ENCODE assay signal across 15 mouse cellular contexts in the genomic region with DNA sequence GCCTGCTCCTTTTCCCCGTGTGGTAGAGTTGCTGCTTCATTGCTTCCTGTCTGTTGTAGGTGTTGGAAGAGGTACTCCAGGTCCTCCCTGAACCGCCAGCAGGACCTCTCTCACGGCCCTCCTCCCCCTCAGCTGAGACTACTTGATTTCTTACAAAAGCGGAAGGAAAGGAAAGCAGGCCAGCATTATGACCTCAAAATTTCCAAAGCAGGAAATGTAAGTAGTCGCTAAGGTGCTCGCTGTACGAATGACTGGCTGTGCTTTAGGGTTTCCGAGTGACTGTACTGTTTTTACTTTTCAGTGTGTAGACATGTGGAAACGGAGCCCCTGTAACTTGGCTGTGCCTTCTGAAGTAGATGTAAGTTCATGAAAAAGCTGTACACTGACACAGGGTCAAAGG. TPM values are rescaled to one million over a fixed set of nuclear protein-coding genes. Genes with fewer than 3 reads are reported as not detected.
A peak's percentile ranks its signal among the peaks of the same experiment; 100 is the strongest.
DNase-seq lines count a peak whose midpoint lies in the region; ATAC-seq lines count a peak whose summit lies in the region.
"Had no signal": no experiment of that assay in that cellular context is flagged by ENCODE, and none has a peak within 500 bp of the region (broad histone marks: within the 10 kb centered on the region; RNA-seq: fewer than 3 reads in every experiment).

No protein-coding gene starts in this region.

- peak; percentile 94 for DNase-seq in heart, adult 11 months
- DNase-seq in heart, postnatal 4 days, result no peak
- peak; percentile 26 to 35 for DNase-seq in lung, adult 18-20 months
- DNase-seq in lung, postnatal 10 days, result no peak
- DNase-seq in naive thymus-derived CD4-positive, alpha-beta T cell, adult 2 months (ENCODE audit: low read depth), result peak; percentile 55
- no peak for DNase-seq in kidney, adult 8-10 months
- DNase-seq: cerebellum, adult 8-10 months had no signal

- peaks cover 84% of the 10 kb centered on the region for H3K36me3 ChIP-seq in forebrain, embryonic 13.5 days (ENCODE audit: poor library complexity, severe bottlenecking)

- H3K27me3 ChIP-seq in forebrain, embryonic 13.5 days, result no peaks in the 10 kb centered on the region
- H3K27me3 ChIP-seq: megakaryocyte, embryonic 14.5 days had no signal

- no peaks in the 10 kb centered on the region for H3K4me1 ChIP-seq in brown adipose tissue, adult 24 weeks (ENCODE audit: control insufficient read depth, insufficient read depth, insufficient read length, low read length)
- no peaks in the 10 kb centered on the region for H3K4me1 ChIP-seq in forebrain, embryonic 13.5 days
- H3K4me1 ChIP-seq: megakaryocyte, embryonic 14.5 days had no signal

- no peaks in the 10 kb centered on the region for H3K9me3 ChIP-seq in forebrain, embryonic 13.5 days (replicated peaks)
- H3K9me3 ChIP-seq: megakaryocyte, embryonic 14.5 days had no signal

- 91% methylated on average over 9 of the region's 9 CpGs for WGBS in forebrain, embryonic 13.5 days

- no peak for ATAC-seq in forebrain, embryonic 13.5 days

- 0 out of 2 replicates have a peak overlapping the region, but pooled peaks have one; percentile 8 for H3K27ac ChIP-seq in brown adipose tissue, adult 24 weeks (replicated peaks; ENCODE audit: low read depth, low read length)
- H3K27ac ChIP-seq in forebrain, embryonic 13.5 days, result no peak overlapping the region

- no peak overlapping the region for H3K9ac ChIP-seq in forebrain, embryonic 13.5 days

- no peak overlapping the region for H3K4me2 ChIP-seq in forebrain, embryonic 13.5 days

- H3K4me3 ChIP-seq in brown adipose tissue, adult 24 weeks (ENCODE audit: insufficient read depth, low read depth, low read length), result no peak overlapping the region
- no peak overlapping the region for H3K4me3 ChIP-seq in forebrain, embryonic 13.5 days
- H3K4me3 ChIP-seq: megakaryocyte, embryonic 14.5 days had no signal

RNA-seq across cellular contexts. Expression of a gene that starts 5.2 kb away (rescaled TPM):
- not detected for total RNA-seq in heart, postnatal 4 days (2021)
- not detected in 2 replicates for polyA plus RNA-seq in brown adipose tissue, adult 24 weeks (2012; ENCODE audit: insufficient read depth, insufficient read length, missing spikeins)
- 0.72 TPM in 1 of 2 replicates, not detected in the other for polyA plus RNA-seq in forebrain, embryonic 13.5 days (2015; fragmentation: Nextera tagmentation; extraction: Ambion mirVana)
- total RNA-seq: left cerebral cortex, adult 8-10 months; MEL had no signal
- polyA plus RNA-seq: brain, embryonic 14.5 days; frontal cortex, adult 2 months; limb, embryonic 14.5 days had no signal

RNA-seq across cellular contexts. Expression of a gene that starts 16.4 kb away (rescaled TPM):
- total RNA-seq in heart, postnatal 4 days (2021), result 10 to 100 TPM; 49.8 to 50.5 TPM
- 10.1 and 15.9 TPM in 2 replicates for polyA plus RNA-seq in brown adipose tissue, adult 24 weeks (2012; ENCODE audit: insufficient read depth, insufficient read length, missing spikeins)
- polyA plus RNA-seq in forebrain, embryonic 13.5 days (2015; fragmentation: Nextera tagmentation; extraction: Ambion mirVana), result 98.1 and 100.0 TPM in 2 replicates

RNA-seq across cellular contexts. Expression of a gene that starts 26.2 kb away (rescaled TPM):
- total RNA-seq in heart, postnatal 4 days (2021), result 10 to 100 TPM; 40.3 to 44.7 TPM
- polyA plus RNA-seq in brown adipose tissue, adult 24 weeks (2012; ENCODE audit: insufficient read depth, insufficient read length, missing spikeins), result 13.6 and 25.7 TPM in 2 replicates
- polyA plus RNA-seq in forebrain, embryonic 13.5 days (2015; fragmentation: Nextera tagmentation; extraction: Ambion mirVana), result 117 and 121 TPM in 2 replicates

RNA-seq across cellular contexts. Expression of a gene that starts 26.4 kb away (rescaled TPM):
- 10 to 100 TPM; 19.2 to 24.0 TPM for total RNA-seq in heart, postnatal 4 days (2021)
- 35.8 and 41.1 TPM in 2 replicates for polyA plus RNA-seq in brown adipose tissue, adult 24 weeks (2012; ENCODE audit: insufficient read depth, insufficient read length, missing spikeins)
- polyA plus RNA-seq in forebrain, embryonic 13.5 days (2015; fragmentation: Nextera tagmentation; extraction: Ambion mirVana), result 44.7 and 45.4 TPM in 2 replicates

RNA-seq across cellular contexts. Expression of a gene that starts 46.4 kb away (rescaled TPM):
- total RNA-seq in heart, postnatal 4 days (2021), result 1 to 10 TPM; 1.5 to 1.8 TPM
- polyA plus RNA-seq in brown adipose tissue, adult 24 weeks (2012; ENCODE audit: insufficient read depth, insufficient read length, missing spikeins), result 0.32 TPM in 1 of 2 replicates, not detected in the other
- 0.05 and 0.15 TPM in 2 replicates for polyA plus RNA-seq in forebrain, embryonic 13.5 days (2015; fragmentation: Nextera tagmentation; extraction: Ambion mirVana)
- total RNA-seq: MEL had no signal

Comparison
In these comparisons a context has a peak if more than half of its experiments do, and no peak if none do; other contexts are left out.
1. DNase-seq: peak in heart, adult 11 months (single experiment), lung, adult 18-20 months (2 of 2) and naive thymus-derived CD4-positive, alpha-beta T cell, adult 2 months (single experiment); none in heart, postnatal 4 days (single experiment), lung, postnatal 10 days (single experiment) and kidney, adult 8-10 months (0 of 2).